Mouse (Mus musculus) megakaryocyte, embryonic 14.5 days (primary cell): Measurements from ENCODE around the gene Galnt6.

Experiments
- FLI1 ChIP-seq: IDR thresholded peaks from 2 replicates; pipeline ENCODE4 v1.6.1; 2012; ENCODE audit warnings: low read length, inconsistent platforms, mixed read lengths
- GATA1 ChIP-seq: IDR thresholded peaks from 3 replicates; pipeline ENCODE4 v1.6.1; 2012; ENCODE audit warnings: mixed read lengths, low read length, inconsistent platforms, borderline replicate concordance

- TF ChIP-seq GATA1 (no peak), FLI1 (no peak)
These were observed 27.3 kb downstream of the Galnt6 start for GRCm38 (mm10) chr15:100701856-100702255.
